Mouse (Mus musculus) monocyte, adult 2 months (primary cell): Measurements from ENCODE around the gene Lcmt1.

Experiments used
- DNase-seq, 2 experiments: peaks; one replicate each; pipeline ENCODE4 v3.0.0; 2022; ENCODE audit warnings: low spot score in 2 of 2, low read depth in 1 of 2

The Lcmt1 gene

DNA sequence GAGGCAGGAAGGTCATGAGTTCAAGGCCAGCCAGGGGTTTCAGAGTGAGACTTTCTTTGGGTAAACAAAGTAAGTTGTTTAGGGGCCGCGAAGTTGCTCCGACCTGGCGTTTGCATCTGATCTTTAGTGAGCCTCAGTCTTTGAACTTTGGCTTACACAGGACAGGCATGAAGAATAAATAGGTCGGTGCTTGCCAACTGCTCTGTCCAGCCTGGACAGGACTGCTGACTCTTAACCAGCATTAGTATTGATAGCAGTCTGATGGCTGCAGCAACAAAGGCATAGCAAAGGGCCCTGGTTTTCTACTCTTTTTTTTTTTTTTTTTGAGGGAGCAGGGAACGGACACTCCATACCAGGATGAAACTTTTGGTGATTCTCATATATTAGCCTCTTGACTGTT, 83.0 kb downstream of the Lcmt1 start:
- no peak for DNase-seq

DNA sequence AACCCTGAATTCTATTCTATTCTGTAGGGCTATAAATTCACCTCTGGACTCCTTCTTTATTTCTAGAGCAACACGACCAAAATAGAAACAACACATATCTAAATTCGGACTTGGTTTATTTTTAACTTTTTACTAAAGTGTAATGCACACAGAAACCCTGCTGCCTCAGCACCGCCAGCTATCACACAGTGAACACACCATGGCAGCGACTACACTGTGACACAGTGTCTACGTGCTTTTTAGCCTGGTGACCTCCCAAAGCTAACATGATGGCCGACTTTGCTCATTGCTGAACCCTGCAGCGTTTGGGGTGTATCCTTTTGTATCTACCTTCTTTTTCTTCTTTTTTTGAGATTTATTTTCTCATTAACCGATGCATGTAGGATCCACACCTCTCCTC, 83.5 kb downstream of the Lcmt1 start:
- no peak for DNase-seq

DNA sequence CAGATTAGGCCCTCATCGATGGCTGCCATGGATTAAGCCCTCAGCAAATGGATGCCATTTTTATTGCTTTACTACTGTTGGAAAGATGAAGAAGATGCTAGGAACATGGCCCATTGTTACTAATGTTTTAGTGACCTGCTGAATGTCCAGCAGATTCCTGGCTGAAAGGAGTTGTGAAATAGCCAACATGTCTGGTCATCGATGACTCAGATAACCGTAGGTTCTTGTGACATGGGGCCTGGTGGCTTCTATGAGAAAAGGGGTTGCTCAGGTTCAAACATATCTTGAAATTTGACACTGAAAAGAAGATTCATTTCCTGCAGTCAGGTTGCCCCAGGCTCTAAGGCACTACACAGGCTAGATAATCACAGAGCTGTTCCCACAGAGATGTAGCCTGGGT, 85.5 kb downstream of the Lcmt1 start:
- DNase-seq: no peak

DNA sequence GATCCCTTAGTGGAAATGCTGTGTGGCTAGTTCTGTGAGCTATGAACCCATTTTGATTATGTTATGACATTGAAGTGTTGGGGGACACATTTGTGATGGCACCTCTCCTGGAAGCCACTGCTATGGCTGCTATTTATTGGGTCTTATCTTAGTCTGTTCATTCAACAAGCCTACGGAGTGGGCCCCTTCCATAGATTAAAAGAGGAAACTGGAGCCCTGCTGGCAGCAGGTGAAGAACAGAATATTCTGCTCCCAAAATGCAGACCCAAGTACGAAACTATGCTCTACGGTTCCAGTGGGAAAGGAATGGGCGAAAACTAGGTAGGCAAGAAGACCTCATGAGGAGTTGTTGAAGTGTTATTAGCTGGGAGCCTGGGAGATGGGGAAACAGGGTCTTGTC, 88.7 kb downstream of the Lcmt1 start:
- no peak for DNase-seq

DNA sequence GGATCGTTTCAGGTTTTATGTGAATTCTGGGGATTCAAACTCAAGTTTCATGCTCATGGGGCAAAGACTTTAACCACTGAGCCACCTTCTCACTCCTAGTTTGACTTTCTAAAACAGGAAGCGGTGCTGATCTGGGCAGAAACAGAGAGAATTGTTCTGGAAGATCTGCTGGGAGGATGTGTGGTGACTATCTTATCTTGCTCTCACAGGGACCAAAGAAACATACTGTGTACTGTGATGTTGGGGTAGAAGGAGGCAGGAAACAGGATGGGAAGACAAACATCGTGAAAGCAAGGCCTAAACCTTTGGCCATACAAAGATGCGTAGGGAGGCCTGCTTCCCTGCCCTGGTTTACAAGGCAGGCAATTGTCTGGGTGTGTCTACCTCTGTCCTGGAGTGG, 89.7 kb downstream of the Lcmt1 start:
- DNase-seq: no peak

DNA sequence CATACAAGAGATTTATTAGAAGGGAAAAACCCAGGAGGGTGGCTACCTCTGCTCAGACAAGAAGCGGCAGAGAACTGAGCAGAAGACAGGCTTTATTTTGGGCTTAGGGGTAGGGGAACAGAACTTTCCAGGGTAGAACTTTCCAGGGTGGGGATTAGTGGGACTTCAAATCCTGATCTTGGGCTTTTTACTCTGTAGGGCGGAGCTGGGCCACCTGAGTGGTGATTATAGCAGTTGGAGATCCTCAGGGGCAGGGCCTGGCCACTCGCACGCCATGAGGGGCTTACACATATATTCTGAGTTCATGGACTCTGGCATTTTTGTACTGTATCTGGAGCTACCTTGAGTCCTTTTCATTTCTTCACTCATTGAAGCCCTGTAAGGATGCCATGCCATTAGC, 91.7 kb downstream of the Lcmt1 start:
- no peak for DNase-seq

DNA sequence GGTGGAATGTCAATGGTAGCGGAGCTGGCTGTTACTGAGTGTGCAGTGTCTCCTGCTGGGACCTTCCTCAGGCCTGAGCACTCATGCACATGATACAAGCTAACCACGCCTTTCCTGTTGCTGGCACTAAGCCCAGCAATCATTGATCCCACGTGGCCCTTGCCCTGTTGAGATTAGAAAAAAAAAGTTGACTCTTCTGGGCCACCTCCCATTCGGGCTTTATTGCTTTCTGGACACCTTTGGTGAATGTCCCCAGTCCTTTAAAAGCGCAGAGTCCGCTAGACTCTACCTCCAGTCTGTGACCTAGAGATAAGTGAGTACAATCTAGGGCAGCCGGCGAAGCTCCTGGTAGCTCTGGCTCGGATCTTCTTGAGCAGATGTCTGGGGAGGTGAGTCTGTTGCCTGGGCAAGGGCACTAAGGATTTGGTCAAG, 92.5 kb downstream of the Lcmt1 start, which contains the start of gene Aqp8:
Aqp8 (plus strand) TSS at position 222 of the 432 bp plus-strand sequence.
- no peak for DNase-seq

DNA sequence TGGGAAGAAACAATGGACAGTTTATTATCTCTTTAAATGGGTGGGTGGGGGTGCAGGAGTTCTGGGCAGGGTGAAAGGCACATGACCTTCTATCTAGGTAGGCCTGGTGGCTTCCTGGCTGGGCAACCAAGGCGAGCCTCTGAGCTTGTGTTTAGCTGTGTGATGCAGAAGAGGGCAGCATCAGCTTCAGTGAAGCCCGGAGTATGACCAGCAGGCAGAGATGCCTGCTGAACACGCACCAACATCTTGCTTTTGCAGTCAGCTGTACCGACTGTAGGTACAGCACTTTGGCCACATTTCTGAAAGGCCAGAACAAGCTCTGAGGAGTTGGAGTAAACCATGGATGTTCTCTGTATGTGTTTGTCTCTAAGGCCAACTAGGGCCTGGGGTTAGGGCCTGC, 94.0 kb downstream of the Lcmt1 start:
- no peak for DNase-seq

DNA sequence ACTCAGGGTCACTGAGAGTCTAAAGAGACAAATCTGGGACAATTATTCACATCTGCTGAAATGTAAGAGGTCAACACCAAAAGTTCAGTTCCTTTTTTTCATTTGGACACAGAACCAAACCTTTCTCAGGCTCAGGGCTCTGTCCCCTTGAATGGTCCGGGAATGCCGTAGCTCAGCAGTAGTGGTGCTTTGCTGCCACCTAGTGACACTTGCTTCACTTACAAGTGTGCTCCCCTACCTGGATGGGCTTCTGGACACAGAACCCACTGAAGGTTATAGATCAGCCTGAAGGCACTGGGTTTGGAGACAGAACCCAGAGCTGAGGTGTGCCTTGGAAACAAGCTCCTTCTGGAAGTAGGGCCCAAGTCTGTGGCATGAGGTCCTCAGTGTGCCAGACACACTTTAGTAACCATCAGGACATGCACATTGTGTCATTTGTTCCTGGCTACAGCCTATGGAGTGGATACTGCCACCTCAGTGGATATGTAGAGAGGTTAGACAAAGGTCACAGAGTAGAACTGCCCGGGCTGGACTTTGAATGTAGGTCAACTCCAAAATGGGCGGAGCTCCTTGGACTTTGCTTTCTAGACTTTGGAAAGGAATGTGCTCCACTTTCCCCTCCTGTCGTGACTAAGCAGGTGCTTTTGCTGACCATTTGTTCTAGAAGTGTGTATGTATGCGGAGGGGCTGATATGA, 96.3 kb downstream of the Lcmt1 start:
- DNase-seq: peak in 1 of 2 experiments; percentile 5

DNA sequence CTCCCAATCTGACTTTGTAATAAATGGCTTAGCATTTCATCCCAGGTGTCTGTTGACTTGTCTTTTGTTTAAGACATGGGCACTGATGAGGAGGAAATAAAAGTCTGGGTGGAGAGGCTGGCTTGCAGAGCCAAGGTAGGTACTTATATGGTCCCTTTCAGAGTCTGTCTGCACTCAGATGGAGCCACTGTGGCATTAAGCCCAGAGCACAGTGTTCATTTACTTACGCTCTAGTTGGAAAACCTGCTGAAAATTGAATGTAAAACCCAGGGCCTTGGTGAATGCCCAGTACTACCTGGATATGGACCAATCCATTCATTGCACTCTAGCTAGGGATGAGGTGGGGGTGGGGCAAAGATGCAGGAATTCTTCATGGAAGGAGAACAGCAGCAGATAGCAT, 98.4 kb downstream of the Lcmt1 start:
- no peak for DNase-seq
